Mouse (Mus musculus): ENCODE measurements at regions not wholly inside any gene's neighbourhood (a gene's known extent, or its start where the extent isn't known, plus 50 kb on each side); places are given as distances from the start of the nearest gene placed in this dataset.

GRCm38 (mm10) chr15:69632306-69632705, 3131.6 kb upstream of the Lrrc6 start:
- no peak for DNase-seq (ENCODE audit: low read depth, low spot score)

GRCm38 (mm10) chr15:69617998-69618397, 3117.3 kb upstream of the Lrrc6 start:
- no peak for DNase-seq (ENCODE audit: low read depth, low spot score)

GRCm38 (mm10) chr15:69614048-69614447, 3113.3 kb upstream of the Lrrc6 start:
- no peak for DNase-seq (ENCODE audit: low read depth, low spot score)

- DNase-seq (ENCODE audit: low read depth, low spot score): no peak
These were observed 3090.7 kb upstream of the Lrrc6 start for GRCm38 (mm10) chr15:69591219-69592006.

- peak; percentile 21 for DNase-seq (ENCODE audit: low read depth, low spot score)
These were observed 3087.4 kb upstream of the Lrrc6 start for GRCm38 (mm10) chr15:69588084-69588483.

GRCm38 (mm10) chr15:69576742-69577141, 3076.0 kb upstream of the Lrrc6 start:
- DNase-seq (ENCODE audit: low read depth, low spot score): no peak

- peak; percentile 29 for DNase-seq (ENCODE audit: low read depth, low spot score)
These were observed 3075.0 kb upstream of the Lrrc6 start for GRCm38 (mm10) chr15:69575611-69576153.

GRCm38 (mm10) chr15:69554171-69554570, 3053.5 kb upstream of the Lrrc6 start:
- DNase-seq (ENCODE audit: low read depth, low spot score): no peak

- no peak for DNase-seq (ENCODE audit: low read depth, low spot score)
These were observed 3051.4 kb upstream of the Lrrc6 start for GRCm38 (mm10) chr15:69552062-69552628.

GRCm38 (mm10) chr15:69551012-69551411, 3050.3 kb upstream of the Lrrc6 start:
- no peak for DNase-seq (ENCODE audit: low read depth, low spot score)

GRCm38 (mm10) chr15:69526441-69527094, 3025.9 kb upstream of the Lrrc6 start:
- no peak for DNase-seq (ENCODE audit: low read depth, low spot score)

GRCm38 (mm10) chr15:69484421-69485074, 2983.8 kb upstream of the Lrrc6 start:
- no peak for DNase-seq (ENCODE audit: low read depth, low spot score)

GRCm38 (mm10) chr15:69483096-69483495, 2982.4 kb upstream of the Lrrc6 start:
- DNase-seq (ENCODE audit: low read depth, low spot score): no peak

GRCm38 (mm10) chr15:69481087-69481486, 2980.4 kb upstream of the Lrrc6 start:
- no peak for DNase-seq (ENCODE audit: low read depth, low spot score)

- DNase-seq (ENCODE audit: low read depth, low spot score): no peak
These were observed 2976.3 kb upstream of the Lrrc6 start for GRCm38 (mm10) chr15:69477050-69477449.

- no peak for DNase-seq (ENCODE audit: low read depth, low spot score)
These were observed 2968.9 kb upstream of the Lrrc6 start for GRCm38 (mm10) chr15:69469566-69469965.

GRCm38 (mm10) chr15:69460581-69461194, 2960.0 kb upstream of the Lrrc6 start:
- no peak for DNase-seq (ENCODE audit: low read depth, low spot score)

- DNase-seq (ENCODE audit: low read depth, low spot score): no peak
These were observed 2956.8 kb upstream of the Lrrc6 start for GRCm38 (mm10) chr15:69457473-69457872.

- no peak for DNase-seq (ENCODE audit: low read depth, low spot score)
These were observed 2955.6 kb upstream of the Lrrc6 start for GRCm38 (mm10) chr15:69456191-69456770.

- no peak for DNase-seq (ENCODE audit: low read depth, low spot score)
These were observed 2940.3 kb upstream of the Lrrc6 start for GRCm38 (mm10) chr15:69441008-69441407.

- DNase-seq (ENCODE audit: low read depth, low spot score): no peak
These were observed 2912.9 kb upstream of the Lrrc6 start for GRCm38 (mm10) chr15:69413531-69414011.

Data from retina, postnatal 7 days (tissue).